Mouse (Mus musculus) limb, embryonic 10.5 days (tissue): ENCODE measurements around the gene Armc7. TPM values are rescaled to one million over a fixed set of nuclear protein-coding genes. Genes with fewer than 3 reads are reported as not detected.
"Not testable (repeated sequence)": the region's sequence is repeated elsewhere in the genome, so short reads cannot be mapped to it uniquely, and the experiment has no call there.

Experiments used
- DNase-seq: peaks from one replicate; pipeline ENCODE4 v3.0.0-alpha.2; 2017; ENCODE audit warnings: low spot score
- H3K27ac ChIP-seq: fragments of 300-500 bp; sonication (generic); 2 replicates; pipeline ENCODE4 v1.5.1; 2016; ENCODE audit warnings: mild to moderate bottlenecking
- H3K27me3 ChIP-seq: fragments of 300-500 bp; sonication (generic); 2 replicates; pipeline ENCODE4 v1.6.1; 2016; ENCODE audit warnings: low read depth, mild to moderate bottlenecking; ENCODE audit not compliant: poor library complexity, severe bottlenecking
- H3K36me3 ChIP-seq: fragments of 300-500 bp; sonication (generic); 2 replicates; pipeline ENCODE4 v1.6.1; 2016; ENCODE audit warnings: mild to moderate bottlenecking, moderate library complexity
- H3K4me1 ChIP-seq: fragments of 300-500 bp; sonication (generic); 2 replicates; pipeline ENCODE4 v1.6.1; 2016
- H3K4me3 ChIP-seq: fragments of 300-500 bp; sonication (generic); 2 replicates; pipeline ENCODE4 v1.5.1; 2016; ENCODE audit warnings: mild to moderate bottlenecking, moderate library complexity
- H3K9me3 ChIP-seq: fragments of 300-500 bp; sonication (generic); replicated peaks from 2 replicates; pipeline ENCODE4 v1.6.1; 2016; ENCODE audit warnings: mild to moderate bottlenecking
- WGBS: fragments of 180-500 bp; shearing (Covaris S2); methylation state at CpG from one replicate; pipeline ENCODE4 v1.1.7; 2016; 5-methylcytosine and 5-hydroxymethylcytosine counted together
- microRNA-seq: library from miRNA; unstranded; fragments of <30 nt; microRNA quantifications from one replicate; pipeline ENCODE4, GENCODE M21; 2017
- polyA plus RNA-seq: library from polyadenylated mRNA; unstranded; fragments of >200 nt; fragmentation: Nextera tagmentation; extraction: Ambion mirVana; gene quantifications from 2 replicates; pipeline ENCODE4 v1.2.1, GENCODE M21; 2016

Armc7 gene
- polyA plus RNA-seq, 1 experiment from 2014 or later: 9.9 TPM

DNA sequence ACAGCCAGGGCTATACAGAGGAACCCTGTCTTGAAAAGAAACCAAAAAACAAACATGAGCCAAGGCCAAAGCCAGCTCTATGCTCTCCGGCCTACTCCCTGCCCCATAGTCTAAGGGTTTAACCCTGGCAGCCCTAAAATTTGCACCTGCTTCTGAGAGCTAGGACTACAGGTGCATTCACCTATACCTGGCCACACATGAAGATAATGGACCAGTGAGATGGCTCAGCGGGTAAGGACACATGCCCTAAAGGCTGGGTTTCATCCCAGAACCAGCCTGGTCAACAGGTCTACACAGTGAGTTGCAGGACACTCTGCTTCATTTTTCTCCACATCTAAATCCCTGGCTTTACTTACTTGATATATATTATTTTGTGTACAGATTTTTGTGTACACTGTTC lies 46.8 kb downstream of the Armc7 start:
- Histone ChIP-seq H3K9me3 (no peaks in the 10 kb centered on the region), H3K27me3 (no peaks in the 10 kb centered on the region), H3K4me3 (no peak overlapping the region), H3K4me1 (no peaks in the 10 kb centered on the region), H3K36me3 (peaks cover 62% of the 10 kb centered on the region), H3K27ac (no peak overlapping the region)
- no peak for DNase-seq
- WGBS: 89% methylated on average over 2 of the region's 2 CpGs

- no peak for DNase-seq
- no peak overlapping the region for H3K4me3 ChIP-seq
- no peaks in the 10 kb centered on the region for H3K4me1 ChIP-seq
- no peaks in the 10 kb centered on the region for H3K27me3 ChIP-seq
- no peaks in the 10 kb centered on the region for H3K9me3 ChIP-seq
- WGBS: 81% methylated on average over 2 of the region's 2 CpGs
- H3K36me3 ChIP-seq: peaks cover 67% of the 10 kb centered on the region
- no peak overlapping the region for H3K27ac ChIP-seq
Observed at GRCm38 (mm10) chr11:115522703-115523102, 47.2 kb downstream of the Armc7 start.

GRCm38 (mm10) chr11:115526446-115526845 lies 51.0 kb downstream of the Armc7 start:
- H3K9me3 ChIP-seq, H3K27me3 ChIP-seq, H3K4me1 ChIP-seq, DNase-seq, H3K4me3 ChIP-seq, H3K27ac ChIP-seq: not testable (repeated sequence)
- H3K36me3 ChIP-seq: peaks cover 93% of the 10 kb centered on the region
- WGBS: 89% methylated on average over 3 of the region's 3 CpGs

- H3K36me3 ChIP-seq: peaks cover 45% of the 10 kb centered on the region
- no peaks in the 10 kb centered on the region for H3K27me3 ChIP-seq
- no peaks in the 10 kb centered on the region for H3K9me3 ChIP-seq
- DNase-seq: no peak
- peak overlapping the region; percentile 100 for H3K27ac ChIP-seq
- 9% methylated on average over 11 of the region's 11 CpGs for WGBS
- peak overlapping the region; percentile 99 for H3K4me3 ChIP-seq
- H3K4me1 ChIP-seq: peaks cover 18% of the 10 kb centered on the region
Observed at GRCm38 (mm10) chr11:115534759-115535371, 59.4 kb downstream of the Armc7 start.

DNA sequence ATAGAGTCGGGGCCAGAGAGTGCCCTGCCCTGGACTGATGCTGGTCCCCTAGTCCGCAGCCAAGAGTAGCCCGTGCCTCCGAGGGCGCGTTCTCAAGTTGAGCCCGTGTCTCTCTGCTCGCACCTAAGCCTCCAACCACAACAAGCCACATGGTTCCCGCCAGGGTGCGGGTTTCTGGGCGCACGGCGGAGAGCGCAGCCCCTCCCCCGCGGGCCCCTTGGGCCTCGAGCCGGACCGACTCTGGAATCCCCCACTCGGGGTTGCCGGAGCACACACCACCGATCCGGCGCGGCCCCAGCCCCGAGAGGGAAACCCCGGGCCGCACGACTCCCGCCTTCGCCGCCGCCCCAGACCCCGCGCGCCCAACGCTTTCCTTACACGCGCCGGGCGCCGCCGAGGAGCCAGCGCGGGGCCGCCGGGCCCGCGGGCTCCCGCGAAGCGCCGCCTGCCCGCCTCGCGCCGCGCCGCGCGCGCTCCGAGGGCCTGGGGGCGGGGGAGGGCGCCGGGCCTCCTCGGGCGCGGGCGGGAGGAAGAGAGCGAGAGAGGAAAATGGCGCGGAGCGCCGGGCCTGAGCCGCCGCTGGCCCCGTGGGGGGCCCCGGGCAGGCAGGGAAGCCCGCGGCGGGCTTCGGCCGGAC lies 60.1 kb downstream of the Armc7 start:
- Histone ChIP-seq H3K4me1 (peaks cover 18% of the 10 kb centered on the region), H3K27ac (peak overlapping the region; percentile 100), H3K9me3 (no peaks in the 10 kb centered on the region), H3K4me3 (peak overlapping the region; percentile 99), H3K27me3 (no peaks in the 10 kb centered on the region), H3K36me3 (peaks cover 39% of the 10 kb centered on the region)
- peak; percentile 78 for DNase-seq
- under 1% methylated on average over 84 of the region's 84 CpGs for WGBS

- WGBS: under 1% methylated on average over 64 of the region's 70 CpGs
Observed at GRCm38 (mm10) chr11:115536038-115536681, 60.7 kb downstream of the Armc7 start, which contains the start of gene Sumo2. TSS of gene Sumo2 (minus strand) at chr11:115536276.

GRCm38 (mm10) chr11:115536856-115537568 lies 61.5 kb downstream of the Armc7 start:
- H3K4me3 ChIP-seq: peak overlapping the region; percentile 99

More at GRCm38 (mm10) chr11:115536038-115536681, 60.7 kb downstream of the Armc7 start, which contains the start of gene Sumo2:
- Histone ChIP-seq H3K9me3 (no peaks in the 10 kb centered on the region), H3K27me3 (no peaks in the 10 kb centered on the region), H3K4me1 (peaks cover 18% of the 10 kb centered on the region), H3K4me3 (peak within 1 kb of the TSS; percentile 99), H3K36me3 (peaks cover 32% of the 10 kb centered on the region), H3K27ac (peak within 1 kb of the TSS; percentile 100)
- DNase-seq: peak; percentile 100

DNA sequence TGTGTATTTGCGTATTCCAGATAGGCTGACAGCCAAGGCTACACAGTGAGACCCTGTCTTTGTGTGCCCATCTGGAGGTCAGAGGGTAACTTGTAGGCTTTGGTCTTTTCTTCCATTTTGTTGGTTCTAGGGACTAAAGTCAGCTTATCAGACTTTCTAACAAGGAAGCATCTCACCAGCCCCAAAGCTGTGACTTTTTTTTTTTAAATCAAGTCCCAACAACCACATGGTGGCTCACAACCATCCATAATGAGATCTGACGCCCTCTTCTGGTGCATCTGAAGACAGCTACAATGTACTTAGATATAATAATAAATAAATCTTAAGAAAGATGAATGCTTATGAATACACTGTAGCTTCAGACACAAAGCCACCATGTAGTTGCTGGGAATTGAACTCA lies 62.6 kb downstream of the Armc7 start:
- Histone ChIP-seq H3K4me3 (no peak overlapping the region), H3K27me3 (no peaks in the 10 kb centered on the region), H3K4me1 (peaks cover 18% of the 10 kb centered on the region), H3K27ac (no peak overlapping the region), H3K9me3 (no peaks in the 10 kb centered on the region), H3K36me3 (peaks cover 13% of the 10 kb centered on the region)
- WGBS: 76% methylated on average over 2 of the region's 2 CpGs
- DNase-seq: no peak

More at GRCm38 (mm10) chr11:115536856-115537568, 61.5 kb downstream of the Armc7 start:
- WGBS: 84% methylated on average over 10 of the region's 10 CpGs
- DNase-seq: no peak
- no peaks in the 10 kb centered on the region for H3K9me3 ChIP-seq
- H3K36me3 ChIP-seq: peaks cover 24% of the 10 kb centered on the region
- H3K27me3 ChIP-seq: no peaks in the 10 kb centered on the region
- H3K4me1 ChIP-seq: peaks cover 18% of the 10 kb centered on the region
- H3K27ac ChIP-seq: peak overlapping the region; percentile 100

Small RNA genes within 50 kb of the gene (microRNA-seq; reads per million reads assigned to microRNA genes)
- not detected for gene Mir3968

Other genes starting within 250 kb of the Armc7 start
- gene Grin2c, start 208.4 kb upstream of the Armc7 start, polyA plus RNA-seq: 0.11 and 0.34 TPM in 2 replicates
- 18.2 and 19.3 TPM in 2 replicates for gene Fdxr, start 198.6 kb upstream of the Armc7 start, polyA plus RNA-seq
- gene Fads6, start 178.0 kb upstream of the Armc7 start, polyA plus RNA-seq: 0.06 and 0.13 TPM in 2 replicates
- gene Otop2, start 168.5 kb upstream of the Armc7 start, polyA plus RNA-seq: not detected in 2 replicates
- not detected in 2 replicates for gene Ush1g, start 153.6 kb upstream of the Armc7 start, polyA plus RNA-seq
- gene Otop3, start 140.9 kb upstream of the Armc7 start, polyA plus RNA-seq: not detected in 2 replicates
- 2.8 and 2.9 TPM in 2 replicates for gene Hid1, start 107.9 kb upstream of the Armc7 start, polyA plus RNA-seq
- 15.2 and 16.4 TPM in 2 replicates for gene Cdr2l, start 93.8 kb upstream of the Armc7 start, polyA plus RNA-seq
- 202 and 220 TPM in 2 replicates for gene Mrpl58, start 71.9 kb upstream of the Armc7 start, polyA plus RNA-seq
- gene Atp5h, start 55.7 kb upstream of the Armc7 start, polyA plus RNA-seq: 862 and 900 TPM in 2 replicates
- gene Kctd2, start 55.5 kb upstream of the Armc7 start, polyA plus RNA-seq: 13.6 and 18.3 TPM in 2 replicates
- 0.18 and 0.26 TPM in 2 replicates for gene Trim80, start 35.1 kb upstream of the Armc7 start, polyA plus RNA-seq
- gene Slc16a5, start 13.2 kb upstream of the Armc7 start, polyA plus RNA-seq: 0.23 and 0.25 TPM in 2 replicates
- gene Nt5c, start 16.2 kb downstream of the Armc7 start, polyA plus RNA-seq: 66.2 and 83.5 TPM in 2 replicates
- 483 and 492 TPM in 2 replicates for gene Jpt1, start 38.7 kb downstream of the Armc7 start, polyA plus RNA-seq
- 1,406 and 1,458 TPM in 2 replicates for gene Sumo2, start 60.6 kb downstream of the Armc7 start, polyA plus RNA-seq
- gene Nup85, start 88.8 kb downstream of the Armc7 start, polyA plus RNA-seq: 257 and 275 TPM in 2 replicates
- gene Mrps7, start 128.3 kb downstream of the Armc7 start, polyA plus RNA-seq: 108 and 120 TPM in 2 replicates
- 30.8 and 34.9 TPM in 2 replicates for gene Gga3, start 128.4 kb downstream of the Armc7 start, polyA plus RNA-seq
- gene Mif4gd, start 137.3 kb downstream of the Armc7 start, polyA plus RNA-seq: 16.2 and 18.2 TPM in 2 replicates
- gene Slc25a19, start 152.6 kb downstream of the Armc7 start, polyA plus RNA-seq: 27.2 and 27.8 TPM in 2 replicates
- 77.2 and 87.8 TPM in 2 replicates for gene Grb2, start 232.9 kb downstream of the Armc7 start, polyA plus RNA-seq